Mouse (Mus musculus) olfactory bulb, adult 2 months (tissue): Measurements from ENCODE around the gene Il11ra1.

Experiments
- CTCF ChIP-seq: fragments of 200-500 bp; IDR thresholded peaks from 2 replicates; pipeline ENCODE4 v1.5.1; 2012; ENCODE audit warnings: low read depth, mild to moderate bottlenecking, low read length, moderate library complexity; ENCODE audit not compliant: insufficient read depth
- POLR2A ChIP-seq: fragments of 200-500 bp; IDR thresholded peaks from 2 replicates; pipeline ENCODE4 v1.6.1; 2012; ENCODE audit warnings: mild to moderate bottlenecking, low read depth, low read length, moderate library complexity; ENCODE audit not compliant: insufficient read depth

- TF ChIP-seq POLR2A (no peak), CTCF (no peak)
Measured at GRCm38 (mm10) chr4:41731052-41731765, 31.4 kb downstream of the Il11ra1 start, which contains the start of gene Arid3c.
